Mouse (Mus musculus) midbrain, embryonic 16.5 days (tissue): ENCODE measurements at regions not wholly inside any gene's neighbourhood (a gene's known extent, or its start where the extent isn't known, plus 50 kb on each side); places are given as distances from the start of the nearest gene placed in this dataset.
A peak's percentile ranks its signal among the peaks of the same experiment; 100 is the strongest.

Source experiments
- ATAC-seq: fragments of 200-750 bp; cut with Nextera tagmentation; 2 replicates; pipeline ENCODE4 v1.8.0; 2017; ENCODE audit warnings: moderate TSS enrichment
- H3K27ac ChIP-seq: fragments of 300-500 bp; sonication (generic); 2 replicates; pipeline ENCODE4 v1.5.1; 2014; ENCODE audit warnings: mild to moderate bottlenecking, low read length, mixed read lengths
- H3K27me3 ChIP-seq: fragments of 300-500 bp; sonication (generic); 2 replicates; pipeline ENCODE4 v1.6.1; 2014; ENCODE audit warnings: low read depth, low read length, mixed read lengths; ENCODE audit not compliant: control insufficient read depth, insufficient read depth
- H3K36me3 ChIP-seq: fragments of 300-500 bp; sonication (generic); 2 replicates; pipeline ENCODE4 v1.6.1; 2014; ENCODE audit warnings: mild to moderate bottlenecking, low read length, moderate library complexity, mixed read lengths; ENCODE audit not compliant: control insufficient read depth, insufficient read depth
- H3K4me1 ChIP-seq: fragments of 300-500 bp; sonication (generic); 2 replicates; pipeline ENCODE4 v1.6.1; 2014; ENCODE audit warnings: mild to moderate bottlenecking, low read length, mixed read lengths; ENCODE audit not compliant: control insufficient read depth, insufficient read depth
- H3K4me2 ChIP-seq: fragments of 300-500 bp; sonication (generic); 2 replicates; pipeline ENCODE4 v1.6.1; 2014; ENCODE audit warnings: mild to moderate bottlenecking, low read length, mixed read lengths
- H3K4me3 ChIP-seq: fragments of 300-500 bp; sonication (generic); 2 replicates; pipeline ENCODE4 v1.5.1; 2014; ENCODE audit warnings: low read depth, mild to moderate bottlenecking, low read length, moderate library complexity, mixed read lengths
- H3K9ac ChIP-seq: fragments of 300-500 bp; sonication (generic); 2 replicates; pipeline ENCODE4 v1.6.1; 2014; ENCODE audit warnings: low read depth, low read length, mixed read lengths
- H3K9me3 ChIP-seq: fragments of 300-500 bp; sonication (generic); replicated peaks from 2 replicates; pipeline ENCODE4 v1.6.1; 2014; ENCODE audit warnings: mild to moderate bottlenecking, low read length, mixed read lengths; ENCODE audit not compliant: control insufficient read depth, poor library complexity, severe bottlenecking
- WGBS: fragments of 180-500 bp; shearing (Covaris S2); extraction: QIAGEN DNeasy Blood & Tissue Kit; methylation state at CpG from one replicate; pipeline ENCODE4 v1.1.7; 2014; 5-methylcytosine and 5-hydroxymethylcytosine counted together

DNA sequence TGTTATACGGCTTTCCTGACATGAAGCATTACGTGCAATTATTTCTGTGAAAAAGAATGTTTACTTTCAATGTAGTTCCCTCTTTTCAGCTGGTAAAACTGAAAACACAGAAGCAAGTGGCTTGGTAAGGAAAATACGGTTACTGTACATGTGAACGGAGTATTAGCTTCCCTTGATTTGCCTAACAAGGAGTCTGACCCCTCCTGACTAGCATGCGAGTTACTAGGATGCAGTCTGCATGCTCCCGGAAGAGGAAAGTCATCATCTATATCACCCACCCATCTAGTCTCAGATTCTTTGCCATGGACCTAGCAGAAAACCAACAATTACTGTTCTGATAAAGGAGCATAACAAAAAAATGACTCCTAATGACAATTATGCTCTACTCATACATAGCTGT, 611.5 kb downstream of the Slc22a22 start:
- no peak overlapping the region for H3K9ac ChIP-seq
- no peak for ATAC-seq
- H3K4me3 ChIP-seq = no peak overlapping the region
- no peak overlapping the region; the same call in 1 of the 2 replicates for H3K4me2 ChIP-seq
- H3K27me3 ChIP-seq = no peaks in the 10 kb centered on the region
- H3K9me3 ChIP-seq = no peaks in the 10 kb centered on the region
- no peak overlapping the region for H3K27ac ChIP-seq
- H3K4me1 ChIP-seq = peaks cover 13% of the 10 kb centered on the region
- no peaks in the 10 kb centered on the region for H3K36me3 ChIP-seq
- 45% methylated on average over 6 of the region's 6 CpGs for WGBS

DNA sequence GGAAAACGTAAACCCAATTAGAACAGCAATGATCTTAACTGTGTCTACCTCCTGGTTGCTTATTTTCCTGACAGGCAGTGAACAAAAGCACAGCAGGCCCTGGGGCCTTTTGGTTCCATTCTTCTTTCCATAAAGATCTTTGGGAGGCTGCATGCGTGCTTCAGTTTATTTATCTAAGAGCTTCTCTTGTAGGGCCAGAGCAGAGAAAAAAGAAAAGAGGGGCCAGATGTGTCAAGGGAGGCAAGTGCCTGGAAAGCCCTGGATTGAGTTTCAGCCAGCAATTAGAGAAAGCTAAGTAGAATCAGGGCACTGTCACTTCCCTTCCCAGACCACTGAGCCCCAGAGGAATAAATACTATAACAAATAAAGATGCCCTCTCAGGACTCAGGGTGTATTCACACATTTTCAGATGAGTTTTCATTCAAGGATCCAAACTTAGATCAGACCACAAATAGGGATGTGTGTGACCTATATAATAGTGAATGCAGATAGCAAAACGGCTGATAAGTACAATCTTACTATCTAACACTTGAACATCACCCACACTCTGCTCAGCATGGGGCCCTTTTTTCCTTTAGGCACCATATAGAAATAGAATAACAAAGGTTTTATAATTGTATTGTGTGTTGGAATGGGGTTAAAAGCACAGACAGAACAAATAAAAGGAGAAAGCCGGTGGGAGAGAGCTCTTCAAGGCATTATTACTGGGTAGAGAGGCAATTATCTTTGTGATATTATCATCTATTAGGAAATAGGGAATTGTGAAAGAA, 612.2 kb downstream of the Slc22a22 start:
- no peak overlapping the region for H3K4me2 ChIP-seq
- WGBS = 5% methylated on average over 4 of the region's 4 CpGs
- H3K9me3 ChIP-seq = no peaks in the 10 kb centered on the region
- H3K4me1 ChIP-seq = peaks cover 13% of the 10 kb centered on the region
- peak overlapping the region; percentile 22; the same call in 1 of the 2 replicates for H3K27ac ChIP-seq
- ATAC-seq = peak; percentile 54
- no peaks in the 10 kb centered on the region for H3K36me3 ChIP-seq
- H3K4me3 ChIP-seq = no peak overlapping the region
- H3K27me3 ChIP-seq = no peaks in the 10 kb centered on the region
- H3K9ac ChIP-seq = no peak overlapping the region

DNA sequence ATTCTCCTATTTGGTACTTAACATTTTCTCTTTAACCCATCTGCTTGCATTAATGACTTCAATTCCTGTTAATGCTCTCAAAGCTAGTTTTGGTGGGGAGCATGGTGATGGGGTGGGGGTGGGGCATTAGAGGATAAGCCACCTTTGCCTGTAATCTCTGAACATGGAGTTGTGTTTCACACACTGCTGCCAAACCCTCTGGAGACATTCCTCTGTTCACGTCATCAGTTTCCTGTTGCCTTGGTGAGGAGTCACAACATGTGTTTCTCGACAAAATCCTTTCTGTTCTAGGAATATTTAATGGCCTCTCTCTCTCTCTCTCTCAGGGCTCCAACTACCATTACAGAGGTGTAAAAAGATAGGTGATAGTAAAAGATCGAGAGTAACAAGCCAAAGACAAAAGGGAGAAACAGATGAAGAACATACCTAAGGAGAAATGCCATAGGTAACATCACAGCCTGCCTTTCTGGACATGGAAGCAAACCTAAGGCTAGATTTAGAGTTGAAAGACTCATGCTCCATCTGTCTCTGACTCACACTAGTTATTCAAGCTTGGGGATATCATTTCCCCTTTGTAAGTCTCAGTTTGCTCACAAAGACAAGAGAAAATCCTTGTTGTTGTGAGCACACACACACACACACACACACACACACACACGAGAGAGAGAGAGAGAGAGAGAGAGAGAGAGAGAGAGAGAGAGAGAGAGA, 618.6 kb downstream of the Slc22a22 start:
- 43% methylated on average over 4 of the region's 4 CpGs for WGBS
- H3K9me3 ChIP-seq = no peaks in the 10 kb centered on the region
- no peak overlapping the region for H3K4me2 ChIP-seq
- ATAC-seq = no peak
- H3K9ac ChIP-seq = no peak overlapping the region
- 0 out of 2 replicates have a peak, but pooled peaks cover 3% of the 10 kb centered on the region for H3K4me1 ChIP-seq
- no peaks in the 10 kb centered on the region for H3K27me3 ChIP-seq
- no peak overlapping the region for H3K27ac ChIP-seq
- H3K36me3 ChIP-seq = no peaks in the 10 kb centered on the region
- H3K4me3 ChIP-seq = no peak overlapping the region

DNA sequence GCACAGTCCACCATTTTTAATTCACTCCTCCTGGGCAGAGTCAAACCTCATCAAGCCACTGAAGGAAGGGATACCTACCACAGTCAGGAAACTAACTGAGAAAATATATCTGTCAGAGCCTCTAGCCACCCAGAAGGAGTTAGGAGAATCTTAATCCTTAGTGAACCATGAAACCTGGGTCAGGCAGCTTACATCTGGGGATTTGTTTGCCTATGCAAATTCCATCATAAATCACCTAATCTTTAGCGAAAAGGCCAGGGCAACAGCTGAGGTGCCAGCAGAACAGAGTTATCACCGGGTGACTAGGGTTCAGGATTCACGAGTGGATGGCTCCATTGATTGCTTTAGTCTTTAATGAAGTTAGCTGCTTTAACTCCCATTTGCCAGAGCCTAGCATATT, 619.3 kb downstream of the Slc22a22 start:
- WGBS = 11% methylated on average over 3 of the region's 3 CpGs
- no peak for ATAC-seq
- Histone ChIP-seq H3K9ac (no peak overlapping the region), H3K4me2 (no peak overlapping the region), H3K4me1 (0 out of 2 replicates have a peak, but pooled peaks cover 3% of the 10 kb centered on the region), H3K9me3 (no peaks in the 10 kb centered on the region), H3K36me3 (no peaks in the 10 kb centered on the region), H3K27me3 (no peaks in the 10 kb centered on the region), H3K4me3 (no peak overlapping the region), H3K27ac (no peak overlapping the region)

DNA sequence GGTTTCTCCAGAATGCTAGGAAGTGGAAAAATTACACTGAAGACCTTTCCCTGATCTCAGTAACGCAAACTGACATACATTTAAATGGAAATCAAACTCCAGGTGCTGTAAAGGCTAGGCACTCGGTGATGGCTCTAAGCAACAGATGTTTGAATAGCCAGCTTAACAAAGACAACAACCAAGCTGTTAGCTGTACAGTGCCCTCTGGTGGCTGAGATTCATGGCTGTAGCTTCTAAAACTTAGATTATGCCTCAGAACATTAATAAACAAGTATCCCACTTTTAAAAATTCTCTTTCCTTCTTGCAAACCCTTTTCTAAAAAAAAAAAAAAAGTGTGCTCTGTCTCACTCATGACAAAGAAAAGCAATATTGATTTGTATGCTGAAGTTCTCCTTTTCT, 621.4 kb downstream of the Slc22a22 start:
- Histone ChIP-seq H3K27me3 (no peaks in the 10 kb centered on the region), H3K9me3 (no peaks in the 10 kb centered on the region), H3K36me3 (no peaks in the 10 kb centered on the region), H3K27ac (no peak overlapping the region), H3K4me2 (no peak overlapping the region), H3K4me1 (0 out of 2 replicates have a peak, but pooled peaks cover 3% of the 10 kb centered on the region), H3K4me3 (no peak overlapping the region), H3K9ac (no peak overlapping the region)
- ATAC-seq = no peak
- 10% methylated on average over 2 of the region's 2 CpGs for WGBS

DNA sequence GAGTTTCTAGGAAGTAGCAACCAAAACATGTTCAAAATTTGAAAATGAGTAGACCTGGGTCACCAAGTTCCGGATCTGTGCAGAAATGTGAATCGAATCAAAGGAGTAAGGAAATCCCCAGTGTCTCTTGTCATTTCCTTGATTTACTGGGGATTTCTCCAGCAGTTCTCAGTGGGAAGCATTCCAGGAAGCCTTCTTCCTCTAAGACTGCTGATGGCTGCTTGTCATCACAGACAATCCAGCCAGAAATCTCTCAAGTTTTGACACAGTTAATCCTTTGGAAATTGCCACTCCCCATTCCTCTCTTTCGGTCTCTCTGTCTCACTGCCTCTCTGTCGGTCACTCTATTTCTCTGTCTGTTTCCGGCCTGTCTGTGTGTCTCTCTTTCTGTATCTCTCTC, 624.3 kb downstream of the Slc22a22 start:
- ATAC-seq = no peak
- Histone ChIP-seq H3K27me3 (no peaks in the 10 kb centered on the region), H3K9ac (no peak overlapping the region), H3K27ac (no peak overlapping the region), H3K4me1 (no peaks in the 10 kb centered on the region), H3K4me2 (no peak overlapping the region), H3K9me3 (no peaks in the 10 kb centered on the region), H3K36me3 (no peaks in the 10 kb centered on the region), H3K4me3 (no peak overlapping the region)
- WGBS = 57% methylated on average over 5 of the region's 5 CpGs

DNA sequence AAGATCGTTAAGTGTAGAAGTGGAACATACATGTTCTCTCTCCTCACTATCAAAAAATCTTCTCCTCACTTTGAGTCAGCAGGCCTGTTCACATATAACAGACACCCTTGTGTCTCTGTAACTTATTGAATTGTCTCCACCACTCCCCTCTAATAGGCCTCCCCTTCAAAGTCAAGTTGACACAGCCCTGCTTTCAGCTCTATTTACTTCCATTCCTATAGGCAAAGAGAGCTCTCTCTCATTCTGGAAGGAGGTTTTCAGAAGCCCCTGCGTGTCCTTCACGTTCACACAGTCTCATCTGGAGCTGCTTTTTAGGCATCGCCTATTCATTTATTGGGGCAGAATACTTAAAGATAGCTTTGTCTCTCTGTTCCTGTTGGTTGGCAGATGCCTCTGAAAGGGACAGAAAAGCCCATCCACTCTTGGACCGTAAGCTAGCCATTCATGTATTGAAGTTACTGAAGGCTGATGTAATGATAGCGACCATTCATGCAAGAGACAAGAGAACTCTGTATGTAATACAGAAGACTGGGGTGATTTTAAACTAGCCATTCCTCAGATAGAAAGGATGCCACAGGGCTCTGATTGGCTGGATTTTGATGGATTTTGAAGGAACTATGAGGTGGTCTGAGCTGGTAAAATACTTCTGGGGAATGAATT, 629.8 kb downstream of the Slc22a22 start:
- Histone ChIP-seq H3K27me3 (no peaks in the 10 kb centered on the region), H3K36me3 (no peaks in the 10 kb centered on the region), H3K9ac (no peak overlapping the region), H3K4me1 (no peaks in the 10 kb centered on the region), H3K4me3 (no peak overlapping the region), H3K4me2 (no peak overlapping the region), H3K9me3 (no peaks in the 10 kb centered on the region), H3K27ac (no peak overlapping the region)
- ATAC-seq = no peak
- 61% methylated on average over 6 of the region's 6 CpGs for WGBS

DNA sequence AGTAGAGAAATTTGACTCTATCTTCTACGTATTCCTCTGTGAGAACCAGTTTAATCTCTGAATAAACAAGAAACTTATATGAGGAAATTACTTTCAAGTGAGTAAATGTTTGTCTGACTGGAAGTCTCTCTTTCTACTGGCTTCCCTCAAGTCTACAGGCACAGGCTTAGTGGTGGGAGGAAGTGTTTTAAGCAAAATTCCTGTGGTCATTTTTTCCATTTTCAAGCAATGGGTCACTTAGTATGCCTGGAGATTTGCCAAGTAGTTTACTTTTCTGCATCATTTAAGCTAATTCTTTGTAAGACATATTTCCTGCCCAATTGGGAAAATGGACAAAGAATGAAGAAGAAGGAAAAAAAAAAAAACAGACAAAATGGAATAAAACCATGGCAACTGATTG, 632.9 kb downstream of the Slc22a22 start:
- no peak overlapping the region for H3K4me3 ChIP-seq
- no peak for ATAC-seq
- H3K9ac ChIP-seq = no peak overlapping the region
- no peaks in the 10 kb centered on the region for H3K4me1 ChIP-seq
- H3K4me2 ChIP-seq = no peak overlapping the region
- WGBS = 60% methylated on average over 1 of the region's 1 CpGs
- no peaks in the 10 kb centered on the region for H3K36me3 ChIP-seq
- no peaks in the 10 kb centered on the region for H3K9me3 ChIP-seq
- H3K27ac ChIP-seq = no peak overlapping the region
- H3K27me3 ChIP-seq = no peaks in the 10 kb centered on the region

DNA sequence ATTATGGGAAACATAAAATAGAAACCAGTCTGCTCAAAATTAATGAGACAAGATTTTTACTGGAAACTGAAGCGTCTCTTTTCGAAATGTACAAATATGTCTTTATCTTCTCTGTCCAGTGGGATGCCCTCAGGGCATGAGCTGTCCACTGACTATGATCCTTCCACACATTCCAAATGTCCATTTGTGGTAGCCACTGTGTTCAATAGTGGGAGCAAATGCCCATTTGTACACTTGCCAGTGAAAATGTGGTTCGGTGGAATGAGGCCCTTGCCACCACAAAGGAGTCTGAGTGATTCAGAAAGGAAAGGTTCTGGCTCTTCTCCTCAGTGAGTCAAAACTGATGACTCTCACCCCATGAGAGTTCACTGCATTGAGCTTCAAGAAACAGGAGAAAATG, 635.9 kb downstream of the Slc22a22 start:
- Histone ChIP-seq H3K9ac (no peak overlapping the region), H3K27me3 (no peaks in the 10 kb centered on the region), H3K9me3 (no peaks in the 10 kb centered on the region), H3K36me3 (no peaks in the 10 kb centered on the region), H3K4me3 (no peak overlapping the region), H3K4me1 (no peaks in the 10 kb centered on the region), H3K27ac (no peak overlapping the region), H3K4me2 (no peak overlapping the region)
- WGBS = 91% methylated on average over 3 of the region's 3 CpGs
- no peak for ATAC-seq
